Mouse (Mus musculus): ENCODE results near the gene Heatr9. TPM values are rescaled to one million over a fixed set of nuclear protein-coding genes. Genes with fewer than 3 reads are reported as not detected.
"Not testable (repeated sequence)": the region's sequence is repeated elsewhere in the genome, so short reads cannot be mapped to it uniquely, and the experiment has no call there.

Heatr9 gene
- total and polyA plus RNA-seq, 3 experiments: not detected

GRCm38 (mm10) chr11:83551668-83552067, 29.7 kb upstream of the Heatr9 start:
- no peak overlapping the region for H3K4me3 ChIP-seq (ENCODE audit: low read depth, low read length)
- no peak for ATAC-seq (ENCODE audit: extremely low read depth, insufficient number of reproducible peaks, low FRiP score, poor library complexity, severe bottlenecking)
- no peak for TF ChIP-seq TAL1 (conservative IDR thresholded peaks at IDR 0.05; ENCODE audit: low read depth, low read length)
- no peak for TF ChIP-seq GATA1 (IDR thresholded peaks at IDR 0.05; ENCODE audit: borderline replicate concordance, low read length)
- no peak for TF ChIP-seq GATA2 (IDR thresholded peaks at IDR 0.05; ENCODE audit: borderline replicate concordance, low read depth, low read length)
- TF ChIP-seq CTCF (IDR thresholded peaks at IDR 0.05; ENCODE audit: low read depth, low read length): no peak
- TF ChIP-seq POLR2AphosphoS5 (IDR thresholded peaks at IDR 0.05; ENCODE audit: insufficient replicate concordance, low read depth, low read length): no peak

GRCm38 (mm10) chr11:83551037-83551436, 29.1 kb upstream of the Heatr9 start:
- H3K9me3 ChIP-seq (replicated peaks); H3K27me3 ChIP-seq (ENCODE audit: insufficient read depth, low read length); H3K4me3 ChIP-seq (ENCODE audit: low read depth, low read length); DNase-seq (ENCODE audit: low spot score); H3K36me3 ChIP-seq (replicated peaks); ATAC-seq (ENCODE audit: extremely low read depth, insufficient number of reproducible peaks, low FRiP score, poor library complexity, severe bottlenecking): not testable (repeated sequence)
- peaks cover 15% of the 10 kb centered on the region for H3K4me1 ChIP-seq (ENCODE audit: insufficient read depth, low read depth, low read length)

More at GRCm38 (mm10) chr11:83551668-83552067, 29.7 kb upstream of the Heatr9 start:
- Histone ChIP-seq H3K27me3 (ENCODE audit: insufficient read depth, low read length) (peaks cover 5% of the 10 kb centered on the region; the same call in 1 of the 2 replicates), H3K36me3 (replicated peaks) (no peaks in the 10 kb centered on the region), H3K4me1 (ENCODE audit: insufficient read depth, low read depth, low read length) (peaks cover 19% of the 10 kb centered on the region), H3K9me3 (replicated peaks) (no peaks in the 10 kb centered on the region)
- no peak for DNase-seq (ENCODE audit: low spot score)

- Histone ChIP-seq H3K9me3 (replicated peaks) (no peaks in the 10 kb centered on the region), H3K4me3 (ENCODE audit: low read depth, low read length) (no peak overlapping the region), H3K4me1 (ENCODE audit: insufficient read depth, low read depth, low read length) (peaks cover 14% of the 10 kb centered on the region; the same call in 1 of the 2 replicates), H3K36me3 (replicated peaks) (no peaks in the 10 kb centered on the region), H3K27me3 (ENCODE audit: insufficient read depth, low read length) (peaks cover 5% of the 10 kb centered on the region; the same call in 1 of the 2 replicates)
- DNase-seq (ENCODE audit: low spot score) (peak; percentile 12), ATAC-seq (ENCODE audit: extremely low read depth, insufficient number of reproducible peaks, low FRiP score, poor library complexity, severe bottlenecking) (peak; percentile 89)
- TF ChIP-seq CTCF (IDR thresholded peaks at IDR 0.05; ENCODE audit: low read depth, low read length) (no peak), TAL1 (conservative IDR thresholded peaks at IDR 0.05; ENCODE audit: low read depth, low read length) (no peak), POLR2AphosphoS5 (IDR thresholded peaks at IDR 0.05; ENCODE audit: insufficient replicate concordance, low read depth, low read length) (no peak), GATA1 (IDR thresholded peaks at IDR 0.05; ENCODE audit: borderline replicate concordance, low read length) (no peak), GATA2 (IDR thresholded peaks at IDR 0.05; ENCODE audit: borderline replicate concordance, low read depth, low read length) (no peak)
Measured at GRCm38 (mm10) chr11:83550186-83550632, 28.2 kb upstream of the Heatr9 start.

- Histone ChIP-seq H3K4me3 (ENCODE audit: low read depth, low read length) (no peak overlapping the region), H3K36me3 (replicated peaks) (no peaks in the 10 kb centered on the region), H3K9me3 (replicated peaks) (no peaks in the 10 kb centered on the region), H3K27me3 (ENCODE audit: insufficient read depth, low read length) (0 out of 2 replicates have a peak, but pooled peaks cover under 1% of the 10 kb centered on the region), H3K4me1 (ENCODE audit: insufficient read depth, low read depth, low read length) (0 out of 2 replicates have a peak, but pooled peaks cover under 1% of the 10 kb centered on the region)
- TF ChIP-seq POLR2AphosphoS5 (IDR thresholded peaks at IDR 0.05; ENCODE audit: insufficient replicate concordance, low read depth, low read length) (no peak), CTCF (IDR thresholded peaks at IDR 0.05; ENCODE audit: low read depth, low read length) (no peak)
- DNase-seq (ENCODE audit: low spot score): no peak
- ATAC-seq (ENCODE audit: extremely low read depth, insufficient number of reproducible peaks, low FRiP score, poor library complexity, severe bottlenecking): no peak
Measured at GRCm38 (mm10) chr11:83544214-83544613, 22.2 kb upstream of the Heatr9 start.

- H3K4me1 ChIP-seq (ENCODE audit: insufficient read depth, low read depth, low read length): no peaks in the 10 kb centered on the region; the same call in 1 of the 2 replicates
- no peaks in the 10 kb centered on the region for H3K36me3 ChIP-seq (replicated peaks)
- no peak overlapping the region for H3K4me3 ChIP-seq (ENCODE audit: low read depth, low read length)
- peaks cover 3% of the 10 kb centered on the region; the same call in 1 of the 2 replicates for H3K27me3 ChIP-seq (ENCODE audit: insufficient read depth, low read length)
- ATAC-seq (ENCODE audit: extremely low read depth, insufficient number of reproducible peaks, low FRiP score, poor library complexity, severe bottlenecking) (no peak), DNase-seq (ENCODE audit: low spot score) (no peak)
- H3K9me3 ChIP-seq (replicated peaks): no peaks in the 10 kb centered on the region
- no peak for TF ChIP-seq GATA2 (IDR thresholded peaks at IDR 0.05; ENCODE audit: borderline replicate concordance, low read depth, low read length)
- no peak for TF ChIP-seq POLR2AphosphoS5 (IDR thresholded peaks at IDR 0.05; ENCODE audit: insufficient replicate concordance, low read depth, low read length)
- TF ChIP-seq GATA1 (IDR thresholded peaks at IDR 0.05; ENCODE audit: borderline replicate concordance, low read length): no peak
- TF ChIP-seq CTCF (IDR thresholded peaks at IDR 0.05; ENCODE audit: low read depth, low read length): no peak
- TF ChIP-seq TAL1 (conservative IDR thresholded peaks at IDR 0.05; ENCODE audit: low read depth, low read length): no peak
Measured at GRCm38 (mm10) chr11:83541415-83541814, 19.4 kb upstream of the Heatr9 start.

- Histone ChIP-seq H3K4me1 (ENCODE audit: insufficient read depth, low read depth, low read length) (no peaks in the 10 kb centered on the region; the same call in 1 of the 2 replicates), H3K27me3 (ENCODE audit: insufficient read depth, low read length) (peaks cover 3% of the 10 kb centered on the region; the same call in 1 of the 2 replicates), H3K36me3 (replicated peaks) (no peaks in the 10 kb centered on the region), H3K4me3 (ENCODE audit: low read depth, low read length) (no peak overlapping the region), H3K9me3 (replicated peaks) (no peaks in the 10 kb centered on the region)
- DNase-seq (ENCODE audit: low spot score) (no peak), ATAC-seq (ENCODE audit: extremely low read depth, insufficient number of reproducible peaks, low FRiP score, poor library complexity, severe bottlenecking) (no peak)
- no peak for TF ChIP-seq GATA1 (IDR thresholded peaks at IDR 0.05; ENCODE audit: borderline replicate concordance, low read length)
- TF ChIP-seq POLR2AphosphoS5 (IDR thresholded peaks at IDR 0.05; ENCODE audit: insufficient replicate concordance, low read depth, low read length): no peak
- no peak for TF ChIP-seq CTCF (IDR thresholded peaks at IDR 0.05; ENCODE audit: low read depth, low read length)
- no peak for TF ChIP-seq TAL1 (conservative IDR thresholded peaks at IDR 0.05; ENCODE audit: low read depth, low read length)
- TF ChIP-seq GATA2 (IDR thresholded peaks at IDR 0.05; ENCODE audit: borderline replicate concordance, low read depth, low read length): no peak
Measured at GRCm38 (mm10) chr11:83540931-83541330, 19.0 kb upstream of the Heatr9 start.

All from G1E (cell line).